Mouse (Mus musculus) intestine, postnatal 0 days (tissue): ENCODE measurements around the gene Arhgap32. TPM values are rescaled to one million over a fixed set of nuclear protein-coding genes. Genes with fewer than 3 reads are reported as not detected.

ENCODE experiments used
- ATAC-seq: fragments of 200-750 bp; cut with Nextera tagmentation; 2 replicates; pipeline ENCODE4 v1.8.0; 2017; ENCODE audit warnings: mild to moderate bottlenecking, moderate TSS enrichment, moderate library complexity
- H3K27ac ChIP-seq: fragments of 300-500 bp; sonication (generic); 2 replicates; pipeline ENCODE4 v1.5.1; 2014; ENCODE audit warnings: mild to moderate bottlenecking, low read depth, low read length, moderate library complexity
- H3K27me3 ChIP-seq: fragments of 300-500 bp; sonication (generic); replicated peaks from 2 replicates; pipeline ENCODE4 v1.6.1; 2014; ENCODE audit warnings: low read length, mixed read lengths; ENCODE audit not compliant: control insufficient read depth, insufficient read depth
- H3K36me3 ChIP-seq: fragments of 300-500 bp; sonication (generic); 2 replicates; pipeline ENCODE4 v1.6.1; 2014; ENCODE audit warnings: mild to moderate bottlenecking, moderate library complexity; ENCODE audit not compliant: control insufficient read depth, insufficient read depth
- H3K4me1 ChIP-seq: fragments of 300-500 bp; sonication (generic); replicated peaks from 2 replicates; pipeline ENCODE4 v1.6.1; 2014; ENCODE audit warnings: antibody characterized with exemption, low read length, mixed read lengths; ENCODE audit not compliant: control insufficient read depth, insufficient read depth
- H3K4me2 ChIP-seq: fragments of 300-500 bp; sonication (generic); replicated peaks from 2 replicates; pipeline ENCODE4 v1.6.1; 2014; ENCODE audit warnings: low read depth, mild to moderate bottlenecking, moderate library complexity
- H3K4me3 ChIP-seq: fragments of 300-500 bp; sonication (generic); 2 replicates; pipeline ENCODE4 v1.5.1; 2014; ENCODE audit warnings: low read depth, low read length
- H3K9ac ChIP-seq: fragments of 300-500 bp; sonication (generic); 2 replicates; pipeline ENCODE4 v1.6.1; 2014; ENCODE audit warnings: mild to moderate bottlenecking, low read depth, low read length
- H3K9me3 ChIP-seq: fragments of 300-500 bp; sonication (generic); 2 replicates; pipeline ENCODE4 v1.6.1; 2016; ENCODE audit warnings: mixed run types; ENCODE audit not compliant: control insufficient read depth
- CTCF ChIP-seq: sonication (generic); IDR thresholded peaks from 2 replicates; pipeline ENCODE4 v1.5.1; 2016; ENCODE audit warnings: low read depth, mild to moderate bottlenecking, control low read depth, antibody characterized with exemption, moderate library complexity
- WGBS: fragments of 180-500 bp; shearing (Covaris S2); extraction: QIAGEN DNeasy Blood & Tissue Kit; methylation state at CpG from one replicate; pipeline ENCODE4 v1.1.7; 2014; 5-methylcytosine and 5-hydroxymethylcytosine counted together
- polyA plus RNA-seq: library from polyadenylated mRNA; unstranded; fragments of >200 nt; fragmentation: Nextera tagmentation; extraction: Ambion mirVana; gene quantifications from 2 replicates; pipeline ENCODE4 v1.2.1, GENCODE M21; 2015

Arhgap32 gene
- polyA plus RNA-seq, 1 experiment from 2014 or later = 18.1 TPM

GRCm38 (mm10) chr9:32136195-32136594 is 20.3 kb downstream of the Arhgap32 start:
- Histone ChIP-seq H3K4me1 (no peaks in the 10 kb centered on the region), H3K27me3 (no peaks in the 10 kb centered on the region), H3K9ac (no peak overlapping the region), H3K4me2 (no peak overlapping the region), H3K36me3 (no peaks in the 10 kb centered on the region), H3K9me3 (no peaks in the 10 kb centered on the region), H3K27ac (no peak overlapping the region), H3K4me3 (no peak overlapping the region)
- no peak for ATAC-seq
- TF ChIP-seq CTCF = no peak

GRCm38 (mm10) chr9:32136680-32137295 is 20.9 kb downstream of the Arhgap32 start:
- Histone ChIP-seq H3K27me3 (no peaks in the 10 kb centered on the region), H3K36me3 (no peaks in the 10 kb centered on the region), H3K9ac (no peak overlapping the region), H3K9me3 (no peaks in the 10 kb centered on the region), H3K4me1 (no peaks in the 10 kb centered on the region), H3K4me3 (no peak overlapping the region), H3K4me2 (no peak overlapping the region), H3K27ac (no peak overlapping the region)
- no peak for ATAC-seq
- WGBS = 80% methylated on average over 11 of the region's 11 CpGs
- TF ChIP-seq CTCF = no peak

- no peak for TF ChIP-seq CTCF
These were observed 21.9 kb downstream of the Arhgap32 start for GRCm38 (mm10) chr9:32137697-32138426.

GRCm38 (mm10) chr9:32138616-32139015 is 22.7 kb downstream of the Arhgap32 start:
- Histone ChIP-seq H3K36me3 (no peaks in the 10 kb centered on the region), H3K4me2 (no peak overlapping the region), H3K4me1 (no peaks in the 10 kb centered on the region), H3K27ac (no peak overlapping the region), H3K9me3 (no peaks in the 10 kb centered on the region), H3K27me3 (no peaks in the 10 kb centered on the region), H3K4me3 (no peak overlapping the region), H3K9ac (no peak overlapping the region)
- TF ChIP-seq CTCF = no peak
- 86% methylated on average over 5 of the region's 5 CpGs for WGBS
- no peak for ATAC-seq

More at GRCm38 (mm10) chr9:32137697-32138426, 21.9 kb downstream of the Arhgap32 start:
- ATAC-seq = no peak
- Histone ChIP-seq H3K36me3 (no peaks in the 10 kb centered on the region), H3K27me3 (no peaks in the 10 kb centered on the region), H3K4me1 (no peaks in the 10 kb centered on the region), H3K4me2 (no peak overlapping the region), H3K9me3 (no peaks in the 10 kb centered on the region), H3K4me3 (no peak overlapping the region), H3K27ac (no peak overlapping the region), H3K9ac (no peak overlapping the region)
- 90% methylated on average over 14 of the region's 14 CpGs for WGBS

- H3K4me3 ChIP-seq = no peak overlapping the region
- no peak overlapping the region for H3K27ac ChIP-seq
- H3K27me3 ChIP-seq = no peaks in the 10 kb centered on the region
- ATAC-seq = no peak
- H3K36me3 ChIP-seq = no peaks in the 10 kb centered on the region
- WGBS = 75% methylated on average over 5 of the region's 5 CpGs
- no peak overlapping the region for H3K9ac ChIP-seq
- H3K4me1 ChIP-seq = no peaks in the 10 kb centered on the region
- H3K4me2 ChIP-seq = no peak overlapping the region
- no peak for TF ChIP-seq CTCF
- H3K9me3 ChIP-seq = no peaks in the 10 kb centered on the region
These were observed 23.7 kb downstream of the Arhgap32 start for GRCm38 (mm10) chr9:32139641-32140040.

GRCm38 (mm10) chr9:32142834-32143233 is 26.9 kb downstream of the Arhgap32 start:
- Histone ChIP-seq H3K36me3 (no peaks in the 10 kb centered on the region), H3K4me1 (no peaks in the 10 kb centered on the region), H3K27me3 (no peaks in the 10 kb centered on the region), H3K27ac (no peak overlapping the region), H3K4me2 (no peak overlapping the region), H3K9me3 (no peaks in the 10 kb centered on the region), H3K9ac (no peak overlapping the region), H3K4me3 (no peak overlapping the region)
- ATAC-seq = no peak
- no peak for TF ChIP-seq CTCF
- 57% methylated on average over 3 of the region's 3 CpGs for WGBS
